Mouse (Mus musculus) MEL-GATA-1-ER (cell line): Measurements from ENCODE around the gene Rpl6.

Source experiments
- DNase-seq: peaks from one replicate; pipeline ENCODE4 v3.0.0-alpha.2; 2012; ENCODE audit warnings: low read depth; ENCODE audit errors: extremely low read depth

The Rpl6 gene

GRCm38 (mm10) chr5:121204132-121205089 is at the start of gene Rpl6:
Gene Rpl6, plus strand, starts transcription at chr5:121204481.
- peak; percentile 81 for DNase-seq

DNA sequence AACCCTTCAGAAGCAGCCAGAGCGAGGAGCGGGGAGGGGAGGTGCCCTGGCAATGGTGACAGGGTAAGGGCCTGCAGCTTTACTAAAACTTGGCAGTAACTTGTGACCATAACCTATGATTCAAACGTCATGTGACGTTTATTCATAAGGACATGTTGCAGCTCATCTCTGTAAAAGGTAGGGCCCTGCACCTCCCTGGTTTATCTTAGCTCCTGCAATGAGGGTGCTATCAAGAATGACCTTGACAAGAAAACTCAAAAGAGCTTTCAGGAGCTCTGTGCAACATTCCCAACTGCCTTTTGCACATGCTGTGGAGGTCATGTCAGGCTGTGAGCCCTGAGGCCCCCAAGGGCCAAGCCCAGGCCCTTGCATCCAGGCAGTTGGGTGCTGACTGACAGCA is 48.2 kb upstream of the Rpl6 start:
- DNase-seq, result no peak

GRCm38 (mm10) chr5:121157017-121157416 is 47.3 kb upstream of the Rpl6 start:
- no peak for DNase-seq

GRCm38 (mm10) chr5:121157489-121157888 is 46.8 kb upstream of the Rpl6 start:
- no peak for DNase-seq

DNA sequence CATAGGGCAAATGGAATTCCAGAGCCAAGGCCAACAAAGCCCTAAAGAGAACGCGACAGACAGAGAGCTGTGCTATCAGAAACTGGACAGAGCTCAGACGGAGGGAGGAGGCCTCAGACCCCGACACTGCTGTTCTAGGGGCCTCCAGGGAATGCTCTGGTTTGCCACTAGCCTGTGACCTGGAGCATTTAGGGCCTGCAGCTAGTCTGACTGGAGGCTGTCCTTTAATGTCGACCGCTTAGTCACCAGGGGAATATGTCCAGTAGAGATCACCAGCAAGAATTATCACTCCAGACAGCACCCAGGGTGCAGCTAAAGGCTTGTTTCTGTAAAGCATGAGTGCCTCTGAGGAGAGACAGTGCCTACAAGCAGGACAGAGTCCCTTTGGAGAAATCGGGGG is 45.3 kb upstream of the Rpl6 start:
- no peak for DNase-seq

DNA sequence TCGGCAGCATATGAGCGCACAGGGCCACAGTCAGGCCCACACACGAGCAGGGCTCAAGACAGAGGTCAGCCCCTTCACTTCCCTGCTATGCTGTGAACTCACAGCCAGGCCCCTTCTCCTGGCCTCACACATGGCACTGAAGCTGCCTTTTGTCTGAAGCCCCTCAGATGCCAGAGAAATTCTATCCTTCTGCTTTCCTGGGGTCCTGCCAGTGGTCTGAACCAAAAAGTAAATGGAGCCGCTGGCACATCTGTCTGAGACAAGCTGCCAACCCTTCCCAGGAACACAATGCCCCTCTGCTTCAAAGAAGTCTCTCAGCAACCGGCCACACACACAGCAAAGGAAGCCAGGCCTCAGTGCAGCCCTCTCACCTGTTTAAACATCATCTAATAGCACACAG is 42.0 kb upstream of the Rpl6 start:
- DNase-seq, result no peak

GRCm38 (mm10) chr5:121162923-121163322 is 41.4 kb upstream of the Rpl6 start:
- DNase-seq, result no peak

DNA sequence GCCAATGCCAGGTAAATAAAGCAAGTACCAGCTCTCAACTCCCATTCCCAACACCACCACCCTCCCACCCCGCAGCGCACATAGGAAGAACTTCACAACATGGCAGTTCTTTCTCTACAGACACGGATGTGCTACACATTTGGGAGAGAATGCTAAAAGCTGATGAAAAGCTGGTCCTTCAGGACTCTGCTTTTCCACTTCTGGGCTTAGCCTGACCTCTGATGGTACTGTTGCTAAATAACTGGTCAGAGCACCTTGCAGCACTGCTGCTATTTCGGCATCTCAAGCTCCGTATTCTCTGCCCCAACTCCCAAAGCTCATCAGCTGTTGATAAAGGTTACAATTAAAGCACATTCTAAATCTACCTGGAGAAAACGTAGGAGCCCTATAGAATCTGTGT is 37.4 kb upstream of the Rpl6 start:
- DNase-seq, result no peak

DNA sequence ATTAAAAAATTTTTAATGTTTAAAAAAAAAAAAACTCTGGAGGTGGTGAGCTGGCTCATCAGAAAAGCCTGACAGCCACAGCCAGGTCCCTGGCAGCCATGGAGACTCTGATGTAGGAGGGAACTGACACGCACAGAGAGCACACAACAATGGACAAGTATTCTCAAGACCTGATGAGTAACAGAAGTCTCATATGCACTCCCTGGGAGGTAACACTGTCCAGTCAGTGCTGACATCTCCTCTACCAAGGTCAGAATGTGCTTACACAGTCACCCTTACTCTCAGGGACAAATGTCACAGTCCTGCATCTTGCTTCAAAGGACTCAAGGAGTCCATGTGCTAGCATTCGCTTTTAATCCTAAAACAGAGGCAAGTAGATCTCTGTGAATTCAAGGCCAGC is 34.7 kb upstream of the Rpl6 start:
- DNase-seq, result no peak

DNA sequence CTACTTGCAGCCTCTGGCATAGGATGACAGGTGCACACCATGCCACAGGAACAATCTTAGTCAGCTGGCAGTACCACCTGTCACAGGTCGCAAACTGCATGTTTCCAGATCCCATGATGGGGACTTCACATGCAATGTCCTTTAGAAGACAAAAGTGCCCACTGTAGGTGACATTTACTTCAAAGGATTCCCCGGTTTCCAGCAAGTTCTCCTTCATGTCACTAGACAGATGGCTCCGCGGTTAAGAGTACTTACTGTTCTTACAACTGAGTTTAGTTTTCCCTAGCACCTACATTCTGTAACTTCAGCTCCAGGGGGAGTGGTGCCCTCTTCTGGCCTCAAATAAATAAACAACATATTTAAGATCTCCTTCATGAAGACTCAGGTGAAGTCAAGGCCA is 31.4 kb upstream of the Rpl6 start:
- no peak for DNase-seq

- DNase-seq, result no peak
Observed at GRCm38 (mm10) chr5:121179077-121179857, 25.0 kb upstream of the Rpl6 start.

DNA sequence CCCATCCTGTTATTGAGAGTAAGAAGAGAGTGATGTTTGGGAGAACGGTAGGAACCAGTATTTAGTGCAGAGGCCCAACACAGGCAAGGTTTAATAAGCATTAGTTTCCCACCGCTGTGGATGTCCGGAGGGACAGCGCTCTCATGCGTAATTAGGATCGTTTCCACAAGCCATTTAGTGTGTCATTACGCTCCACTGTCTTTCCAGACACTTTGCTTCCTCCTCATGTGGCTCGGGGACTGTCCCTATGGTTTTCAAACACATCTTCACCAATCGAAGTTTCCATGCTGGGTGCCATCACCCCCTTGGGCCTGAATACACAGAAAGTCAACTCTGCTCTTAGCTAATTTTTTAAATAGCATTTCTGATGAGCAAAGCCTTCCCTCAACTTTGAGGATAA is 21.0 kb upstream of the Rpl6 start:
- DNase-seq, result no peak

DNA sequence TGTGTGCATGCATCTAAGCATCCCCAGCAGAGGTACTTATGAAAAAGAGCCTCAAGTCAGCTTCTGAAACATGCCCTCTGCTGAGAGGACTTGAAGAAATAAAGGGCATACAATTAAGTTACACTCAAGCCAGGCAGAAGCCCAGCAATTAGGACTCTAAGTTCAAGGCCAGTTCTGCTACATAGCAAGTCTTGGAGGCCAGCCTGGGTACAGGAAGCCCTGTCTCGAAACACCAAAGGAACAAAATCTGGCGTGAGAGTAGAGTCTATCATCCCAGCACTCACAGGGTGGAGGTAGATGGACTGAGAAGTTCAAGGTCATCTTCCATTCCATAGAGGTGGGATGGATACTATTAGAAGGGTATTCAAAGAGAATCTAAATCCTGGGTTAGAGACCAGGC is 19.9 kb upstream of the Rpl6 start:
- DNase-seq, result no peak

- no peak for DNase-seq
Observed at GRCm38 (mm10) chr5:121184945-121185551, 19.2 kb upstream of the Rpl6 start.

GRCm38 (mm10) chr5:121187580-121188001 is 16.7 kb upstream of the Rpl6 start:
- no peak for DNase-seq

DNA sequence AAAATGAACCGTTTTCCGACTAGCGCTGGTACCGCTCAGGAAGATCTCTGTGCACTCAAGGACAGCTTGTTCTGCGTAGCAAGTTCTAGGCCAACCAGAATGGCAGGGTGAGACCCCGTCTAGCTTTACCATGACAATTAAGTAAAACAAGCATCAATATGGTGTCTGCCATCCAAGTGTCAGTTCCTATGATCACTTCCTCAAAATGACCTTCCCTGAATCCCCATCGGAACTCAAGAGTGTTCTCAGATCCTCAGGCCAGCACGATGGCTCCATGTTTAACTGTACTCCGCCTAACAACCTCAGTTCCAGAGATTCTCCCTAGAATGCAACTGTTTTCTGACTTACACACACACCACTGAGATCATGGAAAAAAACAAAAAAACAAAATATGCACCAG is 16.0 kb upstream of the Rpl6 start:
- no peak for DNase-seq

DNA sequence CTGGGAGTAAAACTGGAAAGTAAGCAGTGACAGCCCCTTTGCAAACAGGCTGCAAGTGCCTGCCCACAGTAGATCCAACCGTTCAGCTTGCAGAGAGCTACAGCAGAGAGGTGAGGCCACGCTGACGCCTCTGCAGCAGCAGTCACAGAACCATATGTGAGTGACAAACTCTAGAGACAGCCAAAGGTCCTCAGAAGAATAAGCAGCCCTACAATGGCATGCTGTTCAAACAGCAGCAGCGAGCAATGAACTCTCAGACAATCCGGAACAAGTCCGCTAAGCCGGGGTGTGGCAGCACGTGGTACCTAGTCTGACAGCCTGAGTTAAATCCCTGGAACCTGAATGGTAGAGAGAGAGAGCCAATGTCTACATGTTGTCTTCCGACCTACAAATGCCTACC is 15.1 kb upstream of the Rpl6 start:
- DNase-seq, result no peak

DNA sequence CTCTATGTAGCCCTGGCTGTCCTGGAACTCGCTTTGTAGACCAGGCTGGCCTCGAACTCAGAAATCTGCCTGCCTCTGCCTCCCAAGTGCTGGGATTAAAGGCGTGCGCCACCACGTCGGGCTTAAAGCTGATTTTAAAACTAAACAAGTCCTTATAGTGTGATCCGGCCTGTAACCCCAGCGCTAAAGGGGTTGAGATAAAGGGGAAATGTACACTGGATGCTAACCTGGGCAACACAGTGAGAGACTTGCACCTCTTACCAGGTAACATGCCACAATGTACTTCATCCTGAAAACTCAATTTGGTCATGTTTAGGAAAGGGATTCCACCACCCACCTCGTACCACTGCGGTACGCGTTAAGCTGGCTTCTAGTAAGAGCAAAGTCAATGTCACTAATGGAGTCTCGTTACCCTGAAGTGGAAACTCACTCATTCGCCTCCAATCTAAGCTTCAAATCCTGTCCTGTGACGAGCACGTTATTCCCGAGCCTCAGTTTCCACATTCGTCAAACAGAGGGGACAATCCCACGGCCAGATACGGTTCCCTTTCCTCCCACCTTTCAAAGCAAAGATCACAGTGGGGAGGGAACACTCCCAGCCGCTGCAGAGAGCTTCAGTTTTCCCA is 14.0 kb upstream of the Rpl6 start:
- DNase-seq, result no peak

GRCm38 (mm10) chr5:121190836-121191583 is 13.3 kb upstream of the Rpl6 start, which contains the start of gene Ptpn11:
Gene Ptpn11, minus strand, starts transcription at chr5:121191397.
- no peak for DNase-seq

GRCm38 (mm10) chr5:121191584-121191906 is 12.7 kb upstream of the Rpl6 start:
- no peak for DNase-seq

DNA sequence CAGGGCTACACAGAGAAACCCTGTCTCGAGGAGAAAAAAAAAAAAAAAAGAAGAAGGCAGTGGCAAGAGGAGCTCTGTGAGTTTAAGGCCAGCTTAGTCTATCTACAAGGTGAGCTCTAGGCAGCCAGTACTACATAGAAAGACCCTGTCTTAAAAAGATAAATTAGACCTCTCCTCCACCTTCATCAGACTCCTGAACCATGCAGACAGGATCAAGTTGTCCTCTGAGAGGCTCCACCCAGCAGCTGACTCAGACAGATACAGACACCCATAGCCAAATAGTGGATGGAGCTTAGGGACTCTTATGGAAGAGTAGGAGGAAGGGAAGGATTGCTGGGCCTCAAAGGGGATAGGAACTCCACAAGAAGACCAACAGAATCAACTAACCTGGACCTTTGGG is 10.1 kb upstream of the Rpl6 start:
- DNase-seq, result no peak
